Mouse (Mus musculus) liver, postnatal 0 days (tissue): ENCODE results near the gene Rbms3.

Source experiments
- CTCF ChIP-seq: sonication (generic); IDR thresholded peaks from 2 replicates; pipeline ENCODE4 v1.5.1; 2016; ENCODE audit warnings: antibody characterized with exemption, low read depth
- EP300 ChIP-seq: IDR thresholded peaks from 2 replicates; pipeline ENCODE4 v1.6.1; 2016; ENCODE audit warnings: antibody characterized with exemption, low read depth, mild to moderate bottlenecking

DNA sequence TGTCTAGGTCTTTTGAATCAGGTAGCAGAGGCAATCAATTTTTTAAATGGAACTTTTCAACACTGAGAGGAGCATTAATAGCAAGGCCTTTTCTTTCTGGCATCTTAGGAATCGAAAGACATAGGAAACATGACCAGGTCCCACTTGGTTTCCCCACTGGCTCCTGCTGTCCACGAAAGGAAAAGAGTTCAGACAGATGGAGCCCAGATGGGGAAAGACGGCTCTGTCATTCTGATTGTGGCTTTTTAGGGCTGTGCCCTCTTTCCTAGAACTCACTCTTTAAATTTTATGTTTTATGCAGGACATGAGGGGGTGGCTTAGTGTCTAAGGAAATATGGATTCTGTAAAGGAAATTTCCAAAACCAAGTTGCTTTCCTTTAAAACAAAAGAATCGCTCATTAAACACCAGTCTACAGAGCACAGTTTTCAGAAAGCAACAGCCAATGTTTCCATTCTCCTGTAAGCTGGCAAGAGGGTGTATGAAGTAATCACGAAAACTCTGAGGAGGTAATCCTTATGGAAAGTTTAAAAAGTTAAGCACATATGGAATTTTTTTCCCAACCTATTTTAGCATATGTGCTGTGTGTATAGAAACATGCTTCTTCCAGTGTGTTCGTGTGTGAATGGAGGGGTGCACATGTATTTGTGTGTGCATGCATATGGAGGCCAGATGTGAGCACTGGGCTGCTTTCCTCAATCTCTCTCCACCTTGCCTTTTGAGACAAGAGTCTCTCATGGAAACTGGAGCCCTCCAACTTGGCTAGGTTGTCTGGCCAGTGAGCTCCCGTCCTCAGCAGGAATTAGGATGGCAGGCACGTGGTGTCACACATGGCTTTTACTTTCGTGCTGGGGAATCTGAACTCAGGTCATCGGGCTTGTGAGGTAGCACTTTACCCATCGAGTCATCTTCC lies 843.3 kb downstream of the Rbms3 start:
- TF ChIP-seq CTCF (no peak), EP300 (no peak)
